Mouse (Mus musculus): ENCODE data around the gene Elovl6. TPM values are rescaled to one million over a fixed set of nuclear protein-coding genes. Genes with fewer than 3 reads are reported as not detected.
A peak's percentile ranks its signal among the peaks of the same experiment; 100 is the strongest.

The Elovl6 gene
- polyA plus RNA-seq (2021): 24.0 TPM

- CTCF ChIA-PET: no interaction called here
- TF ChIP-seq CTCF (IDR thresholded peaks at IDR 0.05): no peak
- POLR2A ChIA-PET: interaction anchor here (1.2 kb wide), 1 partner anchor 199 kb away, joined by 4 read pairs; the partner anchor contains the start of gene Enpep
- ATAC-seq: peak; percentile 25
- DNase-seq (ENCODE audit: low read depth, low spot score): no peak
- no peaks in the 10 kb centered on the region for H3K27me3 ChIP-seq
- in situ Hi-C loops (cut with MboI; ENCODE audit: low pct_unique_long_range_greater_than_20kb): loop anchor here (5.0 kb wide), 3 partner anchors 100 to 220 kb away; no protein-coding TSS in a partner anchor
These were observed at the start of gene Elovl6 for GRCm38 (mm10) chr3:129532180-129532864. Gene Elovl6, plus strand, starts transcription at chr3:129532355.

GRCm38 (mm10) chr3:129488774-129489173, 43.4 kb upstream of the Elovl6 start:
- H3K27me3 ChIP-seq: peaks cover 3% of the 10 kb centered on the region
- TF ChIP-seq CTCF (IDR thresholded peaks at IDR 0.05): no peak
- CTCF ChIA-PET: no interaction called here
- ATAC-seq (no peak), DNase-seq (ENCODE audit: low read depth, low spot score) (no peak)
- POLR2A ChIA-PET: no interaction called here
- in situ Hi-C loops (cut with MboI; ENCODE audit: low pct_unique_long_range_greater_than_20kb): no loop called here

- POLR2A ChIA-PET: no interaction called here
- CTCF ChIA-PET: interaction anchor here (0.7 kb wide), 1 partner anchor 16 kb away, joined by 3 read pairs; no protein-coding TSS in a partner anchor
- H3K27me3 ChIP-seq: peaks cover 3% of the 10 kb centered on the region
- no peak for TF ChIP-seq CTCF (IDR thresholded peaks at IDR 0.05)
- in situ Hi-C loops (cut with MboI; ENCODE audit: low pct_unique_long_range_greater_than_20kb): no loop called here
- ATAC-seq: no peak
- no peak for DNase-seq (ENCODE audit: low read depth, low spot score)
These were observed 38.0 kb upstream of the Elovl6 start for GRCm38 (mm10) chr3:129494123-129494522.

GRCm38 (mm10) chr3:129494731-129495130, 37.4 kb upstream of the Elovl6 start:
- ChIA-PET POLR2A (no interaction called here), CTCF (interaction anchor here (1.7 kb wide), 1 partner anchor 201 kb away, joined by 3 read pairs; no protein-coding TSS in a partner anchor)
- no peak for TF ChIP-seq CTCF (IDR thresholded peaks at IDR 0.05)
- DNase-seq (ENCODE audit: low read depth, low spot score) (no peak), ATAC-seq (no peak)
- peaks cover 3% of the 10 kb centered on the region for H3K27me3 ChIP-seq
- in situ Hi-C loops (cut with MboI; ENCODE audit: low pct_unique_long_range_greater_than_20kb): no loop called here

- CTCF ChIA-PET: interaction anchor here (1.0 to 1.6 kb wide), 2 partner anchors 23 to 193 kb away, joined by 3 read pairs; no protein-coding TSS in a partner anchor
- POLR2A ChIA-PET: no interaction called here
- DNase-seq (ENCODE audit: low read depth, low spot score): no peak
- ATAC-seq: no peak
- no peaks in the 10 kb centered on the region for H3K27me3 ChIP-seq
- no peak for TF ChIP-seq CTCF (IDR thresholded peaks at IDR 0.05)
- in situ Hi-C loops (cut with MboI; ENCODE audit: low pct_unique_long_range_greater_than_20kb): no loop called here
These were observed 28.4 kb upstream of the Elovl6 start for GRCm38 (mm10) chr3:129503781-129504180.

GRCm38 (mm10) chr3:129504928-129505327, 27.2 kb upstream of the Elovl6 start:
- DNase-seq (ENCODE audit: low read depth, low spot score) (no peak), ATAC-seq (no peak)
- TF ChIP-seq CTCF (IDR thresholded peaks at IDR 0.05): no peak
- in situ Hi-C loops (cut with MboI; ENCODE audit: low pct_unique_long_range_greater_than_20kb): no loop called here
- H3K27me3 ChIP-seq: no peaks in the 10 kb centered on the region
- POLR2A ChIA-PET: no interaction called here
- CTCF ChIA-PET: interaction anchor here (1.0 kb wide), 1 partner anchor 194 kb away, joined by 3 read pairs; no protein-coding TSS in a partner anchor

GRCm38 (mm10) chr3:129507736-129508135, 24.4 kb upstream of the Elovl6 start:
- CTCF ChIA-PET: interaction anchor here (1.3 to 2.4 kb wide), 2 partner anchors 11 to 16 kb away, joined by 4 to 5 read pairs; no protein-coding TSS in a partner anchor
- POLR2A ChIA-PET: interaction anchor here (0.7 kb wide), 1 partner anchor 1613 kb away, joined by 4 read pairs; no protein-coding TSS in a partner anchor
- no peaks in the 10 kb centered on the region for H3K27me3 ChIP-seq
- ATAC-seq (no peak), DNase-seq (ENCODE audit: low read depth, low spot score) (no peak)
- TF ChIP-seq CTCF (IDR thresholded peaks at IDR 0.05): no peak
- in situ Hi-C loops (cut with MboI; ENCODE audit: low pct_unique_long_range_greater_than_20kb): no loop called here

GRCm38 (mm10) chr3:129508571-129508970, 23.6 kb upstream of the Elovl6 start:
- POLR2A ChIA-PET: no interaction called here
- DNase-seq (ENCODE audit: low read depth, low spot score): no peak
- in situ Hi-C loops (cut with MboI; ENCODE audit: low pct_unique_long_range_greater_than_20kb): no loop called here
- no peaks in the 10 kb centered on the region for H3K27me3 ChIP-seq
- CTCF ChIA-PET: no interaction called here
- no peak for ATAC-seq
- no peak for TF ChIP-seq CTCF (IDR thresholded peaks at IDR 0.05)

- DNase-seq (ENCODE audit: low read depth, low spot score) (no peak), ATAC-seq (peak; percentile 26)
- POLR2A ChIA-PET: no interaction called here
- H3K27me3 ChIP-seq: no peaks in the 10 kb centered on the region
- TF ChIP-seq CTCF (IDR thresholded peaks at IDR 0.05): no peak
- CTCF ChIA-PET: no interaction called here
- in situ Hi-C loops (cut with MboI; ENCODE audit: low pct_unique_long_range_greater_than_20kb): no loop called here
These were observed 22.4 kb upstream of the Elovl6 start for GRCm38 (mm10) chr3:129509725-129510124.

- no peak for TF ChIP-seq CTCF (IDR thresholded peaks at IDR 0.05)
- no peaks in the 10 kb centered on the region for H3K27me3 ChIP-seq
- no peak for DNase-seq (ENCODE audit: low read depth, low spot score)
- no peak for ATAC-seq
- in situ Hi-C loops (cut with MboI; ENCODE audit: low pct_unique_long_range_greater_than_20kb): no loop called here
- ChIA-PET CTCF (interaction anchor here (1.7 kb wide), 1 partner anchor 12 kb away, joined by 5 read pairs; no protein-coding TSS in a partner anchor), POLR2A (no interaction called here)
These were observed 16.2 kb upstream of the Elovl6 start for GRCm38 (mm10) chr3:129515863-129516436.

GRCm38 (mm10) chr3:129520499-129520898, 11.7 kb upstream of the Elovl6 start:
- in situ Hi-C loops (cut with MboI; ENCODE audit: low pct_unique_long_range_greater_than_20kb): no loop called here
- ATAC-seq (no peak), DNase-seq (ENCODE audit: low read depth, low spot score) (no peak)
- peak; percentile 30 for TF ChIP-seq CTCF (IDR thresholded peaks at IDR 0.05)
- CTCF ChIA-PET: interaction anchor here (0.6 kb wide), 1 partner anchor 160 kb away, joined by 3 read pairs; no protein-coding TSS in a partner anchor
- no peaks in the 10 kb centered on the region for H3K27me3 ChIP-seq
- POLR2A ChIA-PET: no interaction called here

Measured in Patski (cell line).